Mouse (Mus musculus): ENCODE data around the gene Cntn5.

DNA sequence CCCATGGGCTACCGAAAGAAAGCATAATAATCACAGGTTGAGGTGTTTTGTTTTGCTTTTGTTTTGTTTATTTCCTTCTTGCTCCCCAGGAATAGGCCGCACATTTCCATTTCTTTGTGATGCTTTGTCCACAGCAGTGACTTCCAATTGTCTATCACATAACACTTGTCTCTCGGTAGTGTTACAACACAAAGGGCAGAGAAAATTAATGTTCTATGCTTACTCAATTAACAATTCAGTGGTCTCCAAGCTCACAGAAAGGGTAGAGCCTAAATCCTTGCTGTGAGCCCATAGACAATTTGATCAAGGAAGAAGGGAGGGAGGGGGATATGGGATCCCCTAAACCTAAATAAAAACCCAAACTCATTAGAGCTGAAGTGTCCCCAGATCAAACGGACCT lies 671.2 kb downstream of the Cntn5 start:
- TF ChIP-seq POLR2A (IDR thresholded peaks at IDR 0.05; ENCODE audit: low read depth, low read length) = no peak
- TF ChIP-seq UBTF (IDR thresholded peaks at IDR 0.05; ENCODE audit: low read depth, low read length) = no peak
- no peak for TF ChIP-seq CTCF (conservative IDR thresholded peaks at IDR 0.05 in 1 of 2, IDR thresholded peaks at IDR 0.05 in 1 of 2; ENCODE audit: low read depth in 2 of 2, low read length in 2 of 2)
- TF ChIP-seq HCFC1 (IDR thresholded peaks at IDR 0.05; ENCODE audit: low read depth, low read length) = no peak
- TF ChIP-seq ELF1 (IDR thresholded peaks at IDR 0.05; ENCODE audit: low read depth, low read length) = no peak
- no peak for TF ChIP-seq ZNF384 (IDR thresholded peaks at IDR 0.05; ENCODE audit: low read depth, low read length)
- no peak for TF ChIP-seq SMC3 (IDR thresholded peaks at IDR 0.05; ENCODE audit: low read depth, low read length)
- TF ChIP-seq POLR2AphosphoS2 (IDR thresholded peaks at IDR 0.05; ENCODE audit: low read depth, low read length) = no peak
- TF ChIP-seq USF2 (conservative IDR thresholded peaks at IDR 0.05; ENCODE audit: low read depth, low read length) = no peak
- no peak for TF ChIP-seq NELFE (IDR thresholded peaks at IDR 0.05; ENCODE audit: low read depth, low read length)

Data from CH12.LX (cell line).